Mouse (Mus musculus): ENCODE data around the gene Gm20388. TPM values are rescaled to one million over a fixed set of nuclear protein-coding genes. Genes with fewer than 3 reads are reported as not detected.
A peak's percentile ranks its signal among the peaks of the same experiment; 100 is the strongest.

Gene Gm20388
- total RNA-seq, 2 experiments from 2014 or later: 10.3 to 10.6 TPM

DNA sequence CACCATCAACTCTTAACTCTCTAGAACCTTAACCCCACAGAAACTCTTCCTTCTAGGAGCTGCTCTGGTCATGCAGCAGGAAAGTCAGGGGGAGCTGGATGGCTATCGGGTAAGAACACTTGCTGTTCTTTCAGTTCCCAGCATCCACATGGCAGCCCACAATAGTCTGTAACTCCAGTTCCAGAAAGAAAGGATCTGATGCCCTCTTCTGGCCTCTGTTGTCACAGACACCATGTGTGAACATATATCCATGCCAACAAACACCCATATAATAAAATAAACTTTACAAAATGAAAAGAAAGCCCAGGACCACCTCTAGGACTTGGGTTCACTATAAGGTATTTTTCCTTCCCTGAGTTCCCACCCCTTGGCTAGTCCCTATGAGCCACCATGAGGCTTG is 1711.2 kb downstream of the Gm20388 start:
- intact Hi-C loops (cut with DNase I): no loop called here

GRCm38 (mm10) chr8:121623043-121623442 is 1712.4 kb downstream of the Gm20388 start:
- intact Hi-C loops (cut with DNase I): no loop called here
- DNase-seq (ENCODE audit: low spot score in 2 of 2): no peak

More for the DNA sequence above, 1711.2 kb downstream of the Gm20388 start:
- DNase-seq (ENCODE audit: low spot score in 2 of 2): no peak

GRCm38 (mm10) chr8:121628681-121629080 is 1718.0 kb downstream of the Gm20388 start:
- intact Hi-C loops (cut with DNase I): no loop called here
- DNase-seq (ENCODE audit: low spot score in 2 of 2): no peak

DNA sequence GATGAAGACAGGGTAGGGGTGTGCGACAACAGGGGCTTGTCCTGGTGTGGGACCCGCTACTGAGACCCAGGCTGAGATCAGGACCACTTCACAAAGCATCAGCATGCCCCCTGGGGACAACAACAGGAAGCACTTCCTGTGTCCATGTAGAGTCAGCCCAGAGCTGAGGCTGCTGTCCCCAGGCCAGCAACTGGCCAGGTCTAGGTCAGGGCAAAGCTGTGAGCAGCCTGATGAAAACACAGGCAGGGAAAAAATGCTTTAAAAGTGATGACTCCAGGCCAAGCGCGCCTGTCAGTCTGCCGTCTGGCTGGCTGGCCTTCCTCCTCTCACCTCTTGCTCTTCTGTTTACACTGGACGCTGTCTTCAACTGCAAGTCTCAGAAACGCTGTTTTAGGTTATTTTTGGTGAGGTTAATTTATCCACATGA is 1721.0 kb downstream of the Gm20388 start:
- no peak for DNase-seq (ENCODE audit: low spot score in 2 of 2)
- intact Hi-C loops (cut with DNase I): no loop called here

- intact Hi-C loops (cut with DNase I): no loop called here
- no peak for DNase-seq (ENCODE audit: low spot score in 2 of 2)
Observed at GRCm38 (mm10) chr8:121632401-121632800, 1721.8 kb downstream of the Gm20388 start.

DNA sequence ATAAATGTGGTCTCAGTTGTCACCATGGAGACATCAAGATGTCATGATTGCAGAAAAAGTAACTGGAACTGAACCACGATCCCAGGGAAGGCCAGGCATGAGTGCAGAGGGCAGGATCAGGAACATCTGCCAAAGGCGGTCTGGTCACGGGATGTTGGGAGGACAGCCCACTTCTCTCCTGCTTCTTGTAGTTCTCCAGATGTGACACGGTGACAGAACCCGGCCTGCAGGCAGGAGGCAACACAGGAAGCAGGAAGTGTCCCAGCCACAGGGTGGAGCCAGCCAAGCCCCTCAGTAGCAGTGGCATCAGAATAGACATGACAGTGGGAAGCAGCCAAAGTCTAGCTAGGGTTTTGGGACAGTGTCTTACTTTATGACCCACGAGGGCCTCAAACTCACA is 1724.9 kb downstream of the Gm20388 start:
- DNase-seq (ENCODE audit: low spot score in 2 of 2): no peak
- intact Hi-C loops (cut with DNase I): no loop called here

GRCm38 (mm10) chr8:121636180-121636579 is 1725.5 kb downstream of the Gm20388 start:
- DNase-seq (ENCODE audit: low spot score in 2 of 2): no peak
- intact Hi-C loops (cut with DNase I): no loop called here

GRCm38 (mm10) chr8:121642804-121643203 is 1732.2 kb downstream of the Gm20388 start:
- DNase-seq (ENCODE audit: low spot score in 2 of 2): no peak
- intact Hi-C loops (cut with DNase I): no loop called here

DNA sequence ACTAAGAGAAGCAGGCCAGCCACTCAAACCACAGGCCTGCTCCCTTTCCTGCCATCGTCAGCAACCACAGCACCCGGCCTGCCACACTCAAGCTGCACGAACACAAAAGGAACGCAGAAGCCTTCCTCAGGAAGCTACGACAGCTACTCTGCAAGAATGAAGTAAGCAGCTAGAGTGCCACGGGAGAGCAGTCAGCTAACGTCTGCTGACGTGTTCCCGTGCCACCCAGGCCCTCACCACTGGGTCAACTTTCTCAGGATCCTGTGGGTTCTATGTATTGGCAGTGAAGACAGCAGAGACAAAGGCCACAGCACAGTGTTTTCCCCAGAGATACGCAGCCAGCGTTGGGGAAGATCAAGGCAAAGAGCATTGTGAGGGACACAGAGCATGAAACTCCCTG is 1732.7 kb downstream of the Gm20388 start:
- intact Hi-C loops (cut with DNase I): no loop called here
- DNase-seq (ENCODE audit: low spot score in 2 of 2): no peak

- DNase-seq (ENCODE audit: low spot score in 2 of 2): no peak
- intact Hi-C loops (cut with DNase I): no loop called here
Observed at GRCm38 (mm10) chr8:121647511-121648215, 1737.0 kb downstream of the Gm20388 start.

- DNase-seq (ENCODE audit: low spot score in 2 of 2): no peak
- intact Hi-C loops (cut with DNase I): no loop called here
Observed at GRCm38 (mm10) chr8:121648451-121648850, 1737.8 kb downstream of the Gm20388 start.

- intact Hi-C loops (cut with DNase I): no loop called here
- no peak for DNase-seq (ENCODE audit: low spot score in 2 of 2)
Observed at GRCm38 (mm10) chr8:121649423-121649822, 1738.8 kb downstream of the Gm20388 start.

DNA sequence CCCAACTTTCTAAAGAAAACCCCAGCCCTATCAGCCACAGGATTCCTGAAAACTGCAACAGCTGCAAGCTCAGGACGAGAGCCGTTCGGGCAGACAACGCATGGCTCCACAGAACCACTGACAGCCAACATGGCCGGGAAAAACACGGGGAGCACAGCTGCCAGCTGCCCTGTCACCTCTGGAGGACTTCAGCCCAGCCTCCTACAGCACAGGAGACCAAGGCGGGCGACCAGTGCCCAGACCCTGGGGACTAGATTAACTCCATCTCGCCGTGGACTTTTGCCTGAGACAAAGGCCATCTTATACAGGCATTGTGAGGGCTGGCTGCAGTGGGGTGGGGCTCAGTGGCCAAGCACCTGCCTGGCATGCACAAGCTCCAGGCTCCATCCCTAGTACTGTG is 1739.3 kb downstream of the Gm20388 start:
- no peak for DNase-seq (ENCODE audit: low spot score in 2 of 2)
- intact Hi-C loops (cut with DNase I): loop anchor here (5.0 kb wide), 2 partner anchors 48 to 82 kb away; no protein-coding TSS in a partner anchor

GRCm38 (mm10) chr8:121650389-121651307 is 1740.0 kb downstream of the Gm20388 start:
- intact Hi-C loops (cut with DNase I): loop anchor here (5.0 kb wide), 2 partner anchors 48 to 82 kb away; no protein-coding TSS in a partner anchor
- DNase-seq (ENCODE audit: low spot score in 2 of 2): no peak

GRCm38 (mm10) chr8:121651308-121651873 is 1740.8 kb downstream of the Gm20388 start:
- intact Hi-C loops (cut with DNase I): loop anchor here (5.0 kb wide), 2 partner anchors 49 to 81 kb away; no protein-coding TSS in a partner anchor
- DNase-seq (ENCODE audit: low spot score in 2 of 2): peak in 1 of 2 experiments; percentile 47

- intact Hi-C loops (cut with DNase I): loop anchor here (5.0 kb wide), 2 partner anchors 50 to 80 kb away; no protein-coding TSS in a partner anchor
- DNase-seq (ENCODE audit: low spot score in 2 of 2): peak; percentile 59 to 70
Observed at GRCm38 (mm10) chr8:121651874-121652361, 1741.3 kb downstream of the Gm20388 start.

DNA sequence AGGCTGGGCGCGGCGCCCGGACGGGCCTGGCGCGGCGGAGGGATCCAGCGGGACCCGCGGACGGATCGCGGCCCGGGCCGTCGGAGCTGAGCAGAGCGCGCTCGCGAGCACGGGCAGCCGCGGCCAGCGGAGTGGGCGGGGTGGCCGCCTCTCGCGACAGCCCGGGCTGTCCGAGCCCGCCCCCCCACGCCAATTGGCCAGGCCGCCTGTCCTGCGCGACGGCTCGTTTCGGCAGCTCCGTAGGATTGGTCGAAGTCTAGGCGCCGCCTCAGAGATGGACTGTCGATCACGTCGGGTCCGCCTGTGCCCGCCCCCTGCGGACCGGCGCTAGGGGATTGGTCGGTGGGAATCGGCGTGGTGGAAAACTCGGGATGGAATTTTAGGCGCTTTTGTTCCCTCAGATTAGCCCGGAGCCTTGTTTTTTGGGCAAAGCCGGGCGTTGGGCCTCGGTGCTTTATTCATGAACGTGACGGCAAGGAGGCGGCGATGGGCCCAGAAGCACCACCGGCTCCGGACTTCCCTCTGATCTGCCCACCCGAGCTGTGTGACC is 1742.2 kb downstream of the Gm20388 start, which contains the start of gene Zcchc14:
TSS of gene Zcchc14 (minus strand) at position 128 of the 550 bp plus-strand sequence.
- DNase-seq (ENCODE audit: low spot score in 2 of 2): peak; percentile 98
- intact Hi-C loops (cut with DNase I): loop anchor here (5.0 kb wide), 2 partner anchors 51 to 79 kb away; no protein-coding TSS in a partner anchor

DNA sequence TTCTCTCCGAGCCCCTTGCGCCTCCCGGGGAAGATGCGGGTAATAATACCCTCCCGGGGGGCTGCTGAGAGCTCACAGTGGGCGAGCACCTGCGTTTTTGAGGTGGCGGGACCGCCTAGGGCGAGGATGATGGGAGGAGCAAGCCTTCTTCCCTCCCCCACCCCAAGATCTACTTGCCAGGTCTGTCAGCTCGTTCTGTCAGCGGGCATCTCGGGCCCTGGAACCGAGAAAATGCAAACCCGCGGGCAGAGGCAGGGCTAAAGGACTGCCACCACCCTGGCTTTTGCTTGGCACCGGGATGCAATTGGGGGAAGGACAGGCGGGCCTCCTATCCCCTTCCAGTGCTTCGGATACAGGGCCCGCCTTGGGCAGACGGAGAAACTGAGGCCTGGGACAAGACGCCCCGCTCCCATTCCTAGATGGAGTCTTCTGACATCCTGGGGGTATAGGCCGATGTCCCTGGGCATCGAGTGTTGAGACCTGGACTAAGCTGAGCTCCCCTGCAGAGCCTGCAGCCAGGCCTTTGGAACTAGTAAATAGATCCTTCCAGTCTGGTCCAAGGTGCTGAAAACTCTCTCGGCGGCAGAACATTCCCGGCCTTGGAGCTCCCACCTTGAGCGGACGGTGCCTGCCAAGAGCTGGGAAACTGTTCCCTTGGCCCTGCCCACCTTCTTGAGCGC is 1742.8 kb downstream of the Gm20388 start:
- DNase-seq (ENCODE audit: low spot score in 2 of 2): no peak
- intact Hi-C loops (cut with DNase I): loop anchor here (5.0 kb wide), 2 partner anchors 51 to 79 kb away; no protein-coding TSS in a partner anchor

DNA sequence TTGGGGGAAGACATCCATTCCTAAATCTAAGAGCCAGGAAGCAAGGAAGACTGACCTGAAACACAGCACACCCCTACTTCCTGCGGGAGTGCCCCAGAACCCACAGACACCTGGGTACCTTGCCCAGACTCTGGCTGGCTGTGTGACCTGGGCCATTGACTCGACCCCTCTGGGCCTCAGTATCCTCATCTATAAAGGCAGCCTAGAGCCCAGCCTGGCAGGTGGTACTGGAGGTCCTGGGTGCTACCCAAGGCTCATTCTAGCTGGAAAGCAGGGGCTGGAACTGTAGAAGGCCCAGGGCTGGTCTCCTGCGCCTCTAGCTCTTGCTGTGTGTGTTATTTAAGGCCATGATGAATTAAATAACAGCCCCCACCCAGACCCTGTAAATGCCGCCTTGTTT is 1743.5 kb downstream of the Gm20388 start:
- intact Hi-C loops (cut with DNase I): loop anchor here (5.0 kb wide), 2 partner anchors 52 to 78 kb away; no protein-coding TSS in a partner anchor
- no peak for DNase-seq (ENCODE audit: low spot score in 2 of 2)
